Mouse (Mus musculus) MEL (cell line): Measurements from ENCODE around the gene Commd4. TPM values are rescaled to one million over a fixed set of nuclear protein-coding genes. Genes with fewer than 3 reads are reported as not detected.

Experiments
- DNase-seq: peaks from one replicate; pipeline ENCODE4 v3.0.0; 2011; ENCODE audit warnings: low read depth, low spot score
- H3K27ac ChIP-seq: 2 replicates; pipeline ENCODE4 v1.5.1; 2012; ENCODE audit warnings: low read depth, mild to moderate bottlenecking, control low read depth, low read length, moderate library complexity; ENCODE audit not compliant: control insufficient read depth
- H3K27me3 ChIP-seq, 2 experiments: fragments of 150-350 bp in 1 of 2; sonication (generic) in 1 of 2; 2 replicates each; pipeline ENCODE4 v1.6.1; 2012; ENCODE audit warnings: low read length in 2 of 2, mild to moderate bottlenecking in 2 of 2, improper control_type of control experiment in 1 of 2, moderate library complexity in 1 of 2; ENCODE audit not compliant: insufficient read depth in 2 of 2, control insufficient read depth in 1 of 2
- H3K36me3 ChIP-seq, 2 experiments: 2 replicates each; pipeline ENCODE4 v1.6.1; 2012 to 2014; ENCODE audit warnings: low read length in 2 of 2, improper control_type of control experiment in 1 of 2, inconsistent platforms in 1 of 2, mild to moderate bottlenecking in 1 of 2; ENCODE audit not compliant: insufficient read depth in 2 of 2, control insufficient read depth in 1 of 2
- H3K4me1 ChIP-seq, 2 experiments: fragments of 150-350 bp in 1 of 2; sonication (generic) in 1 of 2; 2 replicates each; pipeline ENCODE4 v1.6.1; 2012; ENCODE audit warnings: low read length in 2 of 2, improper control_type of control experiment in 1 of 2, mild to moderate bottlenecking in 1 of 2; ENCODE audit not compliant: insufficient read depth in 2 of 2, control insufficient read depth in 1 of 2
- H3K4me3 ChIP-seq, 2 experiments: fragments of 150-350 bp in 1 of 2; sonication (generic) in 1 of 2; 2 replicates each; pipeline ENCODE4 v1.5.1; 2012; ENCODE audit warnings: low read depth in 2 of 2, low read length in 2 of 2, mild to moderate bottlenecking in 2 of 2, moderate library complexity in 2 of 2, control low read depth in 1 of 2, improper control_type of control experiment in 1 of 2; ENCODE audit not compliant: control insufficient read depth in 1 of 2, insufficient read depth in 1 of 2
- H3K79me2 ChIP-seq: 2 replicates; pipeline ENCODE4 v1.6.1; 2012; ENCODE audit warnings: mild to moderate bottlenecking, low read length, moderate library complexity; ENCODE audit not compliant: control insufficient read depth, poor library complexity, insufficient read depth
- H3K9ac ChIP-seq: 2 replicates; pipeline ENCODE4 v1.6.1; 2012; ENCODE audit warnings: low read depth, mild to moderate bottlenecking, control low read depth, low read length, moderate library complexity; ENCODE audit not compliant: control insufficient read depth, poor library complexity, severe bottlenecking
- H3K9me3 ChIP-seq: fragments of 150-350 bp; sonication (generic); replicated peaks from 2 replicates; pipeline ENCODE4 v1.6.1; 2012; ENCODE audit warnings: mild to moderate bottlenecking, low read length, improper control_type of control experiment, moderate library complexity; ENCODE audit not compliant: insufficient read depth
- E2F4 ChIP-seq: IDR thresholded peaks from 2 replicates; pipeline ENCODE4 v1.6.1; 2011; ENCODE audit warnings: low read depth, low read length, improper control_type of control experiment, borderline replicate concordance
- ELF1 ChIP-seq: IDR thresholded peaks from 2 replicates; pipeline ENCODE4 v1.6.1; 2014; ENCODE audit warnings: low read depth, mild to moderate bottlenecking, inconsistent platforms, low read length, improper control_type of control experiment, moderate library complexity
- GABPA ChIP-seq: IDR thresholded peaks from 2 replicates; pipeline ENCODE4 v1.6.1; 2012; ENCODE audit warnings: low read depth, mild to moderate bottlenecking, inconsistent platforms, low read length, improper control_type of control experiment, moderate library complexity
- MYC ChIP-seq: IDR thresholded peaks from 2 replicates; pipeline ENCODE4 v1.6.1; 2011; ENCODE audit warnings: low read depth, mild to moderate bottlenecking, low read length, improper control_type of control experiment, moderate library complexity
- NELFE ChIP-seq: IDR thresholded peaks from 2 replicates; pipeline ENCODE4 v1.6.1; 2011; ENCODE audit warnings: low read depth, low read length, improper control_type of control experiment
- RCOR1 ChIP-seq: IDR thresholded peaks from 2 replicates; pipeline ENCODE4 v1.6.1; 2012; ENCODE audit warnings: low read depth, mild to moderate bottlenecking, inconsistent platforms, low read length, improper control_type of control experiment
- TAL1 ChIP-seq: IDR thresholded peaks from 2 replicates; pipeline ENCODE4 v1.6.1; 2012; ENCODE audit warnings: mild to moderate bottlenecking, inconsistent platforms, low read length, moderate library complexity, mixed read lengths
- TCF12 ChIP-seq: IDR thresholded peaks from 2 replicates; pipeline ENCODE4 v1.6.1; 2014; ENCODE audit warnings: low read depth, mild to moderate bottlenecking, inconsistent platforms, low read length, improper control_type of control experiment, moderate library complexity
- UBTF ChIP-seq: IDR thresholded peaks from 2 replicates; pipeline ENCODE4 v1.6.1; 2012; ENCODE audit warnings: low read depth, mild to moderate bottlenecking, inconsistent platforms, low read length, improper control_type of control experiment, moderate library complexity, borderline replicate concordance; ENCODE audit not compliant: insufficient read depth
- USF1 ChIP-seq: IDR thresholded peaks from 2 replicates; pipeline ENCODE4 v1.6.1; 2014; ENCODE audit warnings: low read depth, mild to moderate bottlenecking, inconsistent platforms, low read length, improper control_type of control experiment, moderate library complexity
- USF2 ChIP-seq, 2 experiments: IDR thresholded peaks; 2 replicates each; pipeline ENCODE4 v1.6.1; 2011 to 2012; ENCODE audit warnings: improper control_type of control experiment in 2 of 2, low read length in 2 of 2, borderline replicate concordance in 1 of 2, inconsistent platforms in 1 of 2, low read depth in 1 of 2, mild to moderate bottlenecking in 1 of 2; ENCODE audit not compliant: insufficient read depth in 1 of 2
- ZC3H11A ChIP-seq: IDR thresholded peaks from 2 replicates; pipeline ENCODE4 v1.6.1; 2012; ENCODE audit warnings: low read depth, mild to moderate bottlenecking, inconsistent platforms, low read length, improper control_type of control experiment
- ZMIZ1 ChIP-seq: IDR thresholded peaks from 2 replicates; pipeline ENCODE4 v1.6.1; 2012; ENCODE audit warnings: low read depth, mild to moderate bottlenecking, inconsistent platforms, low read length, improper control_type of control experiment, moderate library complexity
- polyA plus RNA-seq, 2 experiments: library from polyadenylated mRNA; stranded (reverse) in 1 of 2; unstranded in 1 of 2; fragments of >175 nt in 1 of 2; fragments of >200 nt in 1 of 2; gene quantifications; 2 replicates each; pipeline versions ENCODE4 v1.2.1 to v1.2.4; 2012; ENCODE audit warnings: low replicate concordance in 2 of 2, low read depth in 1 of 2; ENCODE audit not compliant: insufficient read length in 2 of 2, insufficient read depth in 1 of 2, missing spikeins in 1 of 2
- total RNA-seq: library from RNA; depleted of rRNA; stranded (reverse); fragments of 300-350 nt; gene quantifications from 2 replicates; pipeline ENCODE4 v1.2.3, GENCODE M21; 2012

Commd4 gene
- total and polyA plus RNA-seq, 3 experiments, result 89.7 to 90.6 TPM; not detected in 1

GRCm38 (mm10) chr9:57141417-57142353 lies 16.4 kb downstream of the Commd4 start:
- DNase-seq, result no peak
- H3K9ac ChIP-seq, result no peak overlapping the region
- no peaks in the 10 kb centered on the region for H3K4me1 ChIP-seq
- no peak overlapping the region for H3K4me3 ChIP-seq
- H3K27ac ChIP-seq, result no peak overlapping the region
- H3K9me3 ChIP-seq, result no peaks in the 10 kb centered on the region
- no peaks in the 10 kb centered on the region; a peak in 1 of 4 replicates for H3K36me3 ChIP-seq
- no peaks in the 10 kb centered on the region for H3K27me3 ChIP-seq
- no peaks in the 10 kb centered on the region for H3K79me2 ChIP-seq
- TF ChIP-seq USF2 (IDR thresholded peaks at IDR 0.05; ENCODE audit: borderline replicate concordance in 1 of 2, insufficient read depth in 1 of 2, low read depth in 1 of 2, low read length in 2 of 2) (no peak), ZMIZ1 (no peak), TCF12 (no peak), ZC3H11A (no peak), UBTF (no peak), MYC (no peak)

- H3K27ac ChIP-seq, result no peak overlapping the region
- no peak for DNase-seq
- no peaks in the 10 kb centered on the region; a peak in 1 of 4 replicates for H3K36me3 ChIP-seq
- H3K4me3 ChIP-seq, result no peak overlapping the region
- no peak for TF ChIP-seq TAL1
- no peak for TF ChIP-seq ELF1
- TF ChIP-seq GABPA, result no peak
- TF ChIP-seq NELFE, result no peak
- no peak for TF ChIP-seq E2F4
- no peak for TF ChIP-seq USF1
- no peak for TF ChIP-seq RCOR1
- TF ChIP-seq, all 39 proteins: peak for 0
- H3K79me2 ChIP-seq, result no peaks in the 10 kb centered on the region
- no peaks in the 10 kb centered on the region for H3K9me3 ChIP-seq
- H3K27me3 ChIP-seq, result no peaks in the 10 kb centered on the region
- H3K9ac ChIP-seq, result no peak overlapping the region
- no peaks in the 10 kb centered on the region for H3K4me1 ChIP-seq
Measured at GRCm38 (mm10) chr9:57139571-57139970, 18.6 kb downstream of the Commd4 start.
